Mouse (Mus musculus) T-cell, adult 2 months (primary cell): ENCODE measurements around the gene Lats2.
"Not testable (repeated sequence)": the region's sequence is repeated elsewhere in the genome, so short reads cannot be mapped to it uniquely, and the experiment has no call there.

Source experiments
- DNase-seq: peaks from one replicate; pipeline ENCODE4 v3.0.0; 2022; ENCODE audit warnings: low spot score

Lats2 gene

GRCm38 (mm10) chr14:57758237-57758636 lies at the start of gene Lats2:
Gene Lats2 (minus strand): TSS chr14:57758388.
- DNase-seq: no peak

GRCm38 (mm10) chr14:57803731-57804130 lies 45.5 kb upstream of the Lats2 start:
- DNase-seq: no peak

- DNase-seq: peak; percentile 99
Measured at GRCm38 (mm10) chr14:57797991-57798931, 40.1 kb upstream of the Lats2 start, which contains the start of gene Sap18. Gene Sap18 (plus strand): TSS chr14:57798180.

DNA sequence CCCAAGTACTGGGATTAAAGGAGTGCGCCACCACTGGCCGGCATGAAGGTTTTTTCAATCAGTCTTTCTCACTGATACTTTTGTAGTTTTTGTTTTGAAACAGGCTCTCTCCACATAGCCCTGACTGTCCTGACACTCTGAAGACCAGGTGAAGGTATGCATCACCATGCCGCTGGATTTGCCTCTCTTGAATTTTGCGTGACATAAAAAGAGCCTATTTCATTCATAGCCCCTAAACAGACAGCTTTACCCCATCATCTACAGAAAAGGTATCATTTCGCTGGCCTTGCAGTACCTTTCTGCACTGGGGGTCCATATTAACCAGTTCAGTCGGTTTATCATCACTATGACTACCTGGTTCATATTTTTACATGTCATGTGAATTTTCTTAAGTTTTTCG lies 39.4 kb upstream of the Lats2 start:
- peak; percentile 5 for DNase-seq

GRCm38 (mm10) chr14:57791171-57791570 lies 33.0 kb upstream of the Lats2 start:
- no peak for DNase-seq

- DNase-seq: no peak
Measured at GRCm38 (mm10) chr14:57789759-57790158, 31.6 kb upstream of the Lats2 start.

DNA sequence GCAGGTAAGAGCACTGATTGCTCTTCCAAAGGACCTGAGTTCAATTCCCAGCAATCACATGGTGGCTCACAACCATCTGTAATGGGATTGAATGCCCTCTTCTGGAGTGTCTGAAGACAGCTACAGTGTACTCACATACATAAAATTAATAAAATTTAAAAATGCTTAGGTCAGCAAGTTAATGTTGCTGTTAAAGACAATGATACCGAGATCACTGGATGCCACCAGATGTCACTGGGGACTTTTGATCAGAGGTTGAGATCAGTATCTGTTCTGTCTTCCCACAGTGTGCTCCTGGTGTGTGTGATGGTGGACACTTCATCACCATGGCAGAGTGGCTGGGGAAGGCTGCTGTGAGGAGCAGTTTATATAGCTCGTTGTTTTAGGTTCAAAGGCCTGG lies 31.1 kb upstream of the Lats2 start:
- no peak for DNase-seq

DNA sequence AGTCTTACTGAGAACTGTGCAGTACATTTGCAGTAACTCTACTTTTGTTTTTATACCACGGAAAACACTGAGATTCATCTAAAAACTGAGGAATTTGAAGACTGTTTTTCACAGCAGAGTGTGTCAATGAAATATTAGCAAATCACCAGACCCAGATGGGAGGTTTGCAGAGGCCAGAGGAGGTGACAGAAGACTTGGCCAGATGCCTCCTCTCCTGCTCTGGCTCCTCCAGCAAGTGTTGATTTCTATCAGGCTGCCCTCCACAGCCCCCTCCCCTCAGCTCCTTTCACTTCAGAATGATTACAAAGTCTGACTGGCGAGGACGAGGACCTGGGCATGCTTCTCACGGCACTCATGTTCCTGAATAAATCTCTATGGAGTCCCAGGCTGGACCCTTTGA lies 29.2 kb upstream of the Lats2 start:
- no peak for DNase-seq

DNA sequence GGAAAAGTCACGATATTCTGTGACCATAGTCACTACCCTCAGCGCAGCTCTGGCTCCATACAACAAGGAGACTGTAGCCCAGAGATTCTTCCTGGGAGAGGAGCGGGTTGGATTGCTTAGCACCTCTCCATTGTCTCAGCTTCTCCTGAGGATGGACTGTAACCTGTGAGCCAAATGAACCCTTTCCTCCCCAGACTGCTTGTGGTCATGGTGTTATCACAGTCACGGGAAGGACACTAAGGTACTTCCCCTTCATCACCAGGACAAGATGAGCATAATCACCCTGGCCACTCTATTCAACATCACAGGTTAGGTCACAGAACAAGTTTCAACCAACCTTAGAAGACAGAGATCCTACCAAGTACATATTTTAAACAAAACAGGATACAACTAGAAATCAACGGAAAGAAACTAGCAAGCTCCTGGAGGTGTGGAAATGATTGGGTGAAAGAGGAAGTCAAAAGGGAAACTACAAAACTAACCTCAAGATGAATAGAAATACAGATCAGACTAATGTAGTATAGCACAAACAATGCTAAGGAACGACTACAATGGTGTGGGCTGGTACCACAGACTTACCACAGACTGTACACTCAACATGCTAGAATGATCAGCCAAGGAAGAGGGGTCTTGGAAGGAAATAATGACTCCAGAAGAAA lies 14.1 kb upstream of the Lats2 start:
- no peak for DNase-seq

DNA sequence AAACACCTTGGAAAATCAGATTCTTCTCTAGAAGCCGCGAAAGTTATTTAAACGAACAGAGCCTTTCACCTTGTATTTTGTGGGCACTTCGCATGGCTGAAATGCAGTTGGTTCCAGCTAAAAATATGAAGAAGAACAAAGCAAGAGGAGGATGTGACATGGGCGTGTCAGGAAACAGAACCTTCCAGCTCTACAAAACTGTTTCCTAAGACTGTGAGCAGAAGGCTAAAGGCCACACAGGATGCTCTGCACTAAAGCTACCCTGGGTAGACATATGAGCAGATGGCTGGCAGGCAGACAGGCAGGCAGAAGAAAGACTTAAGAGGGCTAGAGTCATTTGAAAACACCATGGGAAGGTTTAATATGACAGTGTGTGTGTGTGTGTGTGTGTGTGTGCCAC lies 10.9 kb upstream of the Lats2 start:
- peak; percentile 60 for DNase-seq

- no peak for DNase-seq
Measured at GRCm38 (mm10) chr14:57760447-57761412, 2.5 kb upstream of the Lats2 start.

GRCm38 (mm10) chr14:57756094-57756493 lies 2.1 kb downstream of the Lats2 start:
- DNase-seq: no peak

GRCm38 (mm10) chr14:57755661-57756060 lies 2.5 kb downstream of the Lats2 start:
- DNase-seq: no peak

DNA sequence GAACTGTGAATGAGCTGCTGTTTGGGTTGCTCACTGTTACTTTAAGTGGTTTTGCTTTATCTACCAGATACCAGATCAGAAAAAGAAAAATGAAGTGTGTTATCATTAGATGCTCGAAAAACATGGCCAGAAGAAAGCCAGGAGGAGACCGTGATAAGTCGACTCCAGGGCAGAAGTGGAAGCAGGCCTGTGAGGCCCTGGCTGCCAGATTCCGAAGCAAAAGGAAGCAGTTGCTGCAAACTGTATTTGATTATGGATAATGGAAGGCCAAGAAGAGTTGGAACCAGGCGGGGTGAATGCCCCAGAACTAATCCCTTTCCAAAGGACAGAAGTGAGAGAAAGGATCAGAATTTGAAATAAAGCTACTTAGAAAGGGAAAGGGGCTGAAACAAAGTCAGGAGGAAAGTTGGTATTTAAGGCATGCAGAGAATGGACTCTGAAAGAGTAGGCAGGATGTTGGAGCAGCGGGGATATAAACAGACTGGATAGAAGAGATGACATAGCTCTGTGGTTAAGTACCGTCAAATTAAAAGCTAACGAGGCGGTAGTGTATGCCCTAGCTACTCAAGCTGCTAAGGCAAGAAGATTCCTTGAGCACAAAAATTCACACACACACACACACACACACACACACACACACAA lies 4.7 kb downstream of the Lats2 start:
- DNase-seq: no peak

GRCm38 (mm10) chr14:57751006-57751405 lies 7.2 kb downstream of the Lats2 start:
- DNase-seq: not testable (repeated sequence)

DNA sequence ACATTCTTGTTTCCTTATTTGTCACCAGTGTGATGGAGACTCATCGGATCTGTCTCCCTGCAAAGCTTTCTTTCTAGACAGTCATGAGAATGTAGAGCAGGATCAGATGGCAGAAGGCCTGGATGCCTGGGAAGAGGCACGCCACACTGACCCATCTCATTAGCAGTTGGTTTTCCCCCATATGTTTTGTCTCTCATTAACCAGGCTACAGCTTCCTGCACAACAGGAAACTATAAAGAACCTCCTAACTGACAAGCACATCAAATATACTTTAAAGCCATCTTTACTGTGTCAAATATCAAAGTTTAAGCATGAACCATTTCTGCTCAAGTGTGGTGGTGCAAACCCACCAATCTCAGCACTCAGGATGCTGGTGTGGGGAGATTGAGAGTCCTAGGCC lies 8.7 kb downstream of the Lats2 start:
- DNase-seq: peak; percentile 10

GRCm38 (mm10) chr14:57746001-57746771 lies 12.0 kb downstream of the Lats2 start, which contains the start of gene Gm49361:
Gene Gm49361 (minus strand): TSS chr14:57746103.
- DNase-seq: peak; percentile 88

DNA sequence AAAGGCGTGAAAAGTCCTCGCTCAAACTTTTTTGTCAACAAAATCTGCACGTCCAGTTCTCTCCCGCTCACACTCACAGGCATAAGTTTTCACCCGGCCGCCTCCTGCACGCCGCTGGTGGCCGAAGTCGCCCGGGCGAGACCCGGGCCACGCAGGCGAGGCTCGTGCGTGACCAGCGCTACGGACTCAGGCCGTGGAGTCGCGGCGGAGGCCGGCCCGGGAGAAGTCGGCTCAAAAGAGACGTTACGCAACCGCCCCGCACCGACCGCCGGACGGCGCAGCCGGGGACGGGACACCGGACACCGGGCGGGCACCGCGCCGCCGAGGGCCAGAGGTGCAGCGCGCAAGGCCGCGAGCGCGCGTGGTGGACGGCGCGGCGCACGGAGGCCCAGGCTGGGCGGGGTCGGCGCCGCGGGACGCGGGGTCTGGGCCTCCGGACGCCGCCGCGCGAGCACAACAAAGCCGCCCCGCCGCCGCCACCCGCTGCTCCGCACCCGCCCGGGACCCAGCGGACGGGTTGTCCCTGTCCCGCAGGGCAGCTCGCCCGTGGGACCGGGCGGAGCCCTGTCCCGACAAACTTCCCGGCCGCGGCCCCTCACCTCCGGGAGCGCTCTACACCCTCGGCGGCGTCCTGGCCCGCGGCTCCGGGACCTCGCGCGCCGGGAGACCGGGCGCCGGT lies 12.8 kb downstream of the Lats2 start:
- DNase-seq: no peak

GRCm38 (mm10) chr14:57744547-57744946 lies 13.6 kb downstream of the Lats2 start:
- DNase-seq: no peak

GRCm38 (mm10) chr14:57740651-57741050 lies 17.5 kb downstream of the Lats2 start:
- DNase-seq: no peak
